ENCODE assay signal across 15 mouse cellular contexts in the genomic region with DNA sequence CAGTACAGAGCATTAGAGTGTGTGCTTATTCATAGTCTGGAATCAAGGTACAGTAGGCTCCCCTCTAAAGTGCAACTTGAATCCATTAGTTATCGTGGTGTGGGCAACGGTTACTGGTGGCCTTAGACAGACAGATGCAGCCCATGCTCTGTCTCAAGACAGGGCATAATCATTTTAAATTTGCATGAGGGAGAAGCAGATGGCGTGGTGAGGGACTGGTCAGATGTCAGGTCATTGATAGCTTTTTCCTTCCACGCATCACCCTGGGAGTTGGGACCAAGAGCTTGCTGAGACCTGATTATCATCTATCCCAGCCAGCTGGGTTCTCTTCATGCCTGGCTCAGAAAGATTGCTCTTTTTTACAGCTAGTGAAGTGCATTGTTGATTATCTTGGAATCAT. TPM values are rescaled to one million over a fixed set of nuclear protein-coding genes. Genes with fewer than 3 reads are reported as not detected.
DNase-seq lines count a peak whose midpoint lies in the region; ATAC-seq and TF ChIP-seq lines count a peak whose summit lies in the region.
"Had no signal": no experiment of that assay in that cellular context is flagged by ENCODE, and none has a peak within 500 bp of the region (broad histone marks: within the 10 kb centered on the region; RNA-seq: fewer than 3 reads in every experiment).

No protein-coding gene starts in this region.

- H3K4me3 ChIP-seq in heart, adult 2 months, result no peak overlapping the region
- no peak overlapping the region for H3K4me3 ChIP-seq in hindbrain, embryonic 10.5 days
- no peak overlapping the region for H3K4me3 ChIP-seq in hindbrain, postnatal 0 days (ENCODE audit: low read length)
- H3K4me3 ChIP-seq in hindbrain, embryonic 12.5 days, result no peak overlapping the region
- no peak overlapping the region for H3K4me3 ChIP-seq in midbrain, embryonic 14.5 days (replicated peaks; ENCODE audit: low read depth, low read length)
- H3K4me3 ChIP-seq: forebrain, embryonic 15.5 days had no signal

- H3K36me3 ChIP-seq in heart, adult 2 months (ENCODE audit: control insufficient read depth, insufficient read depth, low read length), result peaks cover 14% of the 10 kb centered on the region
- H3K36me3 ChIP-seq in hindbrain, embryonic 10.5 days, result no peaks in the 10 kb centered on the region
- H3K36me3 ChIP-seq in hindbrain, postnatal 0 days (ENCODE audit: insufficient read depth, low read length), result no peaks in the 10 kb centered on the region
- H3K36me3 ChIP-seq in hindbrain, embryonic 12.5 days, result no peaks in the 10 kb centered on the region
- no peaks in the 10 kb centered on the region for H3K36me3 ChIP-seq in midbrain, embryonic 14.5 days (ENCODE audit: control insufficient read depth, insufficient read depth, low read length)
- H3K36me3 ChIP-seq: forebrain, embryonic 15.5 days had no signal

- TF ChIP-seq CTCF in heart, adult 2 months (IDR thresholded peaks at IDR 0.05), result no peak
- TF ChIP-seq CTCF in hindbrain, postnatal 0 days (IDR thresholded peaks at IDR 0.05; ENCODE audit: low read depth), result no peak

- intact Hi-C loops in heart, adult 2 months (cut with DNase I), result loop anchor here (2.0 kb wide), 1 partner anchor 25 kb away; no protein-coding TSS in a partner anchor

- peaks cover 41% of the 10 kb centered on the region for H3K4me1 ChIP-seq in heart, adult 2 months (ENCODE audit: control insufficient read depth, insufficient read depth, low read length)
- peaks cover 99% of the 10 kb centered on the region for H3K4me1 ChIP-seq in hindbrain, embryonic 10.5 days (replicated peaks)
- H3K4me1 ChIP-seq in hindbrain, postnatal 0 days (ENCODE audit: insufficient read depth, low read length), result peaks cover 49% of the 10 kb centered on the region
- peaks cover 96% of the 10 kb centered on the region for H3K4me1 ChIP-seq in hindbrain, embryonic 12.5 days
- H3K4me1 ChIP-seq in midbrain, embryonic 14.5 days (ENCODE audit: control insufficient read depth, insufficient read depth, low read length), result peaks cover 87% of the 10 kb centered on the region

- H3K9ac ChIP-seq in heart, adult 2 months (ENCODE audit: low read depth, low read length), result no peak overlapping the region
- no peak overlapping the region for H3K9ac ChIP-seq in hindbrain, postnatal 0 days (replicated peaks; ENCODE audit: low read length)
- H3K9ac ChIP-seq in hindbrain, embryonic 12.5 days, result no peak overlapping the region
- no peak overlapping the region for H3K9ac ChIP-seq in midbrain, embryonic 14.5 days (replicated peaks; ENCODE audit: low read length)
- H3K9ac ChIP-seq: forebrain, embryonic 15.5 days; lung, embryonic 14.5 days had no signal

- peak overlapping the region; percentile 20 for H3K27ac ChIP-seq in heart, adult 2 months
- peak overlapping the region; percentile 90 for H3K27ac ChIP-seq in hindbrain, embryonic 10.5 days
- H3K27ac ChIP-seq in hindbrain, postnatal 0 days, result no peak overlapping the region; the same call in 1 of the 2 replicates
- peak overlapping the region; percentile 89 for H3K27ac ChIP-seq in hindbrain, embryonic 12.5 days
- peak overlapping the region; percentile 88 for H3K27ac ChIP-seq in midbrain, embryonic 14.5 days (replicated peaks; ENCODE audit: low read depth, low read length)

- no peaks in the 10 kb centered on the region for H3K27me3 ChIP-seq in heart, adult 2 months (ENCODE audit: control insufficient read depth, insufficient read depth, low read length)
- H3K27me3 ChIP-seq in hindbrain, embryonic 10.5 days (ENCODE audit: insufficient read depth, poor library complexity, severe bottlenecking), result no peaks in the 10 kb centered on the region
- H3K27me3 ChIP-seq in hindbrain, postnatal 0 days (ENCODE audit: insufficient read depth, low read length), result no peaks in the 10 kb centered on the region
- no peaks in the 10 kb centered on the region for H3K27me3 ChIP-seq in hindbrain, embryonic 12.5 days
- no peaks in the 10 kb centered on the region for H3K27me3 ChIP-seq in midbrain, embryonic 14.5 days (ENCODE audit: control insufficient read depth, insufficient read depth, low read length)
- H3K27me3 ChIP-seq: forebrain, embryonic 15.5 days had no signal

- peaks cover 10% of the 10 kb centered on the region for H3K79me2 ChIP-seq in heart, adult 2 months (replicated peaks; ENCODE audit: control insufficient read depth, insufficient read depth, low read length)

- H3K4me2 ChIP-seq in hindbrain, postnatal 0 days (ENCODE audit: low read depth, low read length), result no peak overlapping the region
- H3K4me2 ChIP-seq in hindbrain, embryonic 12.5 days (replicated peaks), result no peak overlapping the region
- no peak overlapping the region for H3K4me2 ChIP-seq in midbrain, embryonic 14.5 days (ENCODE audit: low read length)
- H3K4me2 ChIP-seq: forebrain, embryonic 15.5 days; liver, embryonic 11.5 days had no signal

- WGBS in heart, adult 2 months, result 59% methylated on average over 4 of the region's 4 CpGs
- WGBS in hindbrain, embryonic 10.5 days, result 43% methylated on average over 4 of the region's 4 CpGs
- 37% methylated on average over 4 of the region's 4 CpGs for WGBS in hindbrain, postnatal 0 days
- WGBS in hindbrain, embryonic 12.5 days, result 24% methylated on average over 4 of the region's 4 CpGs
- WGBS in midbrain, embryonic 14.5 days, result 17% methylated on average over 4 of the region's 4 CpGs

- DNase-seq in heart, adult 2 months, result no peak
- DNase-seq in heart, postnatal 4 days, result no peak
- DNase-seq in hindbrain, embryonic 10.5 days (ENCODE audit: low spot score), result peak; percentile 51
- no peak for DNase-seq in hindbrain, postnatal 0 days (ENCODE audit: low spot score)
- DNase-seq in midbrain, embryonic 14.5 days, result no peak
- DNase-seq in thymus, postnatal 25 days, result no peak
- no peak for DNase-seq in adrenal gland, postnatal 25 days
- DNase-seq: cerebellum, adult 18-20 months; kidney, adult 2 months; left cerebral cortex, postnatal 4 days; lung, embryonic 14.5 days; thymus, adult 18-20 months had no signal

- ATAC-seq in hindbrain, postnatal 0 days, result no peak
- ATAC-seq in hindbrain, embryonic 12.5 days (ENCODE audit: low FRiP score), result peak; percentile 20; the same call in 1 of the 2 replicates
- ATAC-seq in midbrain, embryonic 14.5 days (ENCODE audit: low FRiP score, low TSS enrichment), result no peak
- ATAC-seq: forebrain, embryonic 15.5 days had no signal

- no peak for TF ChIP-seq EP300 in heart, adult 2 months (IDR thresholded peaks at IDR 0.05; ENCODE audit: insufficient read depth, low read depth, low read length)

- TF ChIP-seq POLR2A in heart, adult 2 months (IDR thresholded peaks at IDR 0.05; ENCODE audit: insufficient read depth, low read depth, low read length), result no peak

- no peaks in the 10 kb centered on the region for H3K9me3 ChIP-seq in hindbrain, embryonic 10.5 days
- H3K9me3 ChIP-seq in hindbrain, postnatal 0 days (ENCODE audit: low read length), result no peaks in the 10 kb centered on the region
- no peaks in the 10 kb centered on the region for H3K9me3 ChIP-seq in hindbrain, embryonic 12.5 days (replicated peaks)
- H3K9me3 ChIP-seq in midbrain, embryonic 14.5 days (ENCODE audit: control insufficient read depth, low read length), result no peaks in the 10 kb centered on the region
- H3K9me3 ChIP-seq: forebrain, embryonic 15.5 days had no signal

RNA-seq across cellular contexts. Expression of a gene that starts 27.0 kb away (rescaled TPM):
- total RNA-seq in heart, adult 2 months (2021), result 10 to 100 TPM; 18.7 to 20.6 TPM
- polyA plus RNA-seq in heart, adult 2 months (2012; rRNA removed), result 11.5 and 13.6 TPM in 2 replicates
- 10 to 100 TPM; 45.2 to 45.9 TPM for total RNA-seq in heart, postnatal 4 days (2021)
- 38.6 and 56.5 TPM in 2 replicates for polyA plus RNA-seq in hindbrain, embryonic 10.5 days (2016; fragmentation: Nextera tagmentation; extraction: Ambion mirVana)
- total RNA-seq in hindbrain, postnatal 0 days (2014; rRNA removed), result 59.7 and 89.4 TPM in 2 replicates
- 38.2 and 43.6 TPM in 2 replicates for polyA plus RNA-seq in hindbrain, postnatal 0 days (2015; fragmentation: Nextera tagmentation; extraction: Ambion mirVana)
- 80.4 and 98.4 TPM in 2 replicates for polyA plus RNA-seq in hindbrain, embryonic 12.5 days (2016; fragmentation: Nextera tagmentation; extraction: Ambion mirVana)
- 64.6 and 81.8 TPM in 2 replicates for polyA plus RNA-seq in midbrain, embryonic 14.5 days (2014; fragmentation: Nextera tagmentation; extraction: Ambion mirVana)
- total RNA-seq in adrenal gland, postnatal 25 days (2021), result 20.4 and 22.6 TPM in 2 replicates
